Mouse (Mus musculus): ENCODE measurements around the gene Kansl2.

- TF ChIP-seq CTCF (IDR thresholded peaks at IDR 0.05; ENCODE audit: borderline replicate concordance, control insufficient read depth, extremely low read depth, insufficient read depth, low read length, poor library complexity) (no peak), POLR2A (IDR thresholded peaks at IDR 0.05; ENCODE audit: control insufficient read depth, extremely low read depth, insufficient read depth, low read length, poor library complexity) (no peak)
Observed at GRCm38 (mm10) chr15:98557186-98557585, 23.1 kb upstream of the Kansl2 start.
